Mouse (Mus musculus): ENCODE results near the gene Cacnb4.
A peak's percentile ranks its signal among the peaks of the same experiment; 100 is the strongest.

The Cacnb4 gene

DNA sequence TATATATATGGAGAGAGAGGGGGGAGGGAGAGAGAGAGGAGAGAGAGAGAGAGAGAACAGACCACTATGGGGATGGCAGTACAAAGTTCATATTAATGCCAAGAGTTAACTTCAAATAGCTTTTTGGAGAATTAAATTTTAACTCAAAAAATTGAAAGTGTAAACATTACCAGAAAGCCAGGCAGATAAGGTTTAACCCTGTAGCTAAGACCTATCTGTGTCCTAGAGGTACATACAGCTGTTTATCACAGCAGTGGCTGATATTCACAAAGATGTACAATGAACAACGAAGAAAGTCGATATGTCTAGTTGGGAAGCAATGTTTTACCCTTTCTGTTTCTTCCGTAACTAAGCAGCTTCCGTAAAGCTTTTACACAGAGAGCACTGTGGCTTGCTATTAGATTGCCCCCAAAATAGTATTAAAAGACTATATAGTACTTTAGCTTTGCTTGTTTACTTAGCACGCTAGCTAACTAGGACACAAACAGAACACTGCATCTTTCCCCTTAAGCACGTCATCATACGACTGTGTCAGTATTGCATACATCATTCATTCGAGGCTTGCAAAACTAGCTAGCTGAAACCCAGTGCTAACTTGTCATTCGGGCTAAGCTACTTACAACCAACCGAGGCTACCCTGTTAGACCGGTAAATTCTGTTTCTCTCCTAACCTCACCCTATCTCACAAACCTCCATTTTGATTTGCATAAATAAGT lies 72.5 kb downstream of the Cacnb4 start:
- DNase-seq (ENCODE audit: low spot score) = no peak

DNA sequence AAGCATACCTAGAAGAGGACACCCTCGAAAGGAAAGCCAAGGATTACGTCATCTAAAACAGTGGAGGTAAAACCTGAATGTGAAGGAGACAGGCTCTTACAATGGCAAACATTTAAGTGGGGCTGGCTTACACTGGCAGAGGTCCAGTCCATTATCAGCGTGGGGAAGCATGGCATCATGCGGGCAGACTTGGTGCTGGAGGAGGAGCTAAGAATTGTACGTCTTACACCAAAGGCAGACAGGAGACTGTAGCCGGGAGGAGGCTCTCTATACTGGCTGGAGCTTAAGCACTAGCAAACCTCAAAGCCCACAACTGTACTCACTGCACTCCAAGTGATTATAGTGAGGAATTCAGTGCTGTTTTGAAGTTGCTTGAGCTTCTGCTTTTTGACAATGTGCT lies 73.2 kb downstream of the Cacnb4 start:
- DNase-seq (ENCODE audit: low spot score) = no peak

DNA sequence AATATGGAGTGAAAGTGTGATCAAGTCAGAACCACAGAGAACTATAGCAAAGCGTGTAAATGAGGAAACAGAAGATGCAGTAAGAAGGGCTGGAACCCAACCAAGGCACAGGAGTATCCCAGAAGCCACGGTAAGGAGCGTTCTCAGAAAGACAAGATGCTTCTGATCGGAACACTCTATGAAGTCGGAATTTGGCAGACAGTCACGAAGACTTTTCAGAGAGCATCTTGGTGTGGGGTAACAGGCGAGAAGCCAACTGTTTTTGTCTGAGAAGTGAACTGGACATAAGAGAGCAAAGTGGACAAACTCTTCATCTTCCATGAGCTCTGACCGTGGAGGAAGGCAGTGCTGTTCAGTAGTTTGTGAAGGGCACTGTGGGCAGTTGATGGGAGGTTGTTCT lies 73.7 kb downstream of the Cacnb4 start:
- DNase-seq (ENCODE audit: low spot score) = no peak

DNA sequence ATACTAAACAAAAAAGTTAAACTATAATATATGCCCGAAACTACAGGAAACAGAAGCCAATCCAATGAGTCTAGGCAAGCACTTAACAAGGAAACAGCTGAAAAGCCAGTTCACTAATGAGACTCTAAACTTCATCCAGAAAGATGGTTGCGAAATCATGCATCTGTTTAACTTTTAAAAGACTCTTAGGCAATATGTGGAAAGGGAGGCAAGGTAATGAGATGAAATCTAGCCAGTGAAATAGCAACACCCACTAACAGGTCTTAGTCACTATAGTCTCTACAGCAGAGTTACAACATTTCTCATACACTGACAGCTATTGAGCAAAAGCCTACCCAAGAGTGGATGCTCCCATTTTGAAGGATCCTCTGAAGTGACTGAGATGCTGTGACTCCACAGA lies 74.4 kb downstream of the Cacnb4 start:
- DNase-seq (ENCODE audit: low spot score) = no peak

DNA sequence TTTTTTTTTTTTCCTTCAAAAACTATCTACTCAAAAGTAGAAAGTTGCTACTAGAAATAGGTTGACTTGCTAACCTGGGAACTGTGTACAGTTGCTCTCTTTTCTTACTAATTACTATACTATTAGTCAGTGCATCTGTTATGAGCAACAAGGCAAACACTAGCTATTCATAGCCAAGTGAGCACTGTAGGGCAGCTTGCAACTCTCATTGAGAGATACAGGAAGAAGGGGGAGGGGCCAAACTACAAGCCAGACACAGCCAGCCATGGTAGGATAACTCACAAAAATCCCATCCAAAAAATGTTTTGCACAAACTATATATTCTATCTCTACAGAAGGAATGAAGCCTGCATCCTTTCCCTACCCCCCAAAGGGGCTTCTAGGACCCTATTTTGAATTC lies 79.1 kb downstream of the Cacnb4 start:
- no peak for DNase-seq (ENCODE audit: low spot score)

DNA sequence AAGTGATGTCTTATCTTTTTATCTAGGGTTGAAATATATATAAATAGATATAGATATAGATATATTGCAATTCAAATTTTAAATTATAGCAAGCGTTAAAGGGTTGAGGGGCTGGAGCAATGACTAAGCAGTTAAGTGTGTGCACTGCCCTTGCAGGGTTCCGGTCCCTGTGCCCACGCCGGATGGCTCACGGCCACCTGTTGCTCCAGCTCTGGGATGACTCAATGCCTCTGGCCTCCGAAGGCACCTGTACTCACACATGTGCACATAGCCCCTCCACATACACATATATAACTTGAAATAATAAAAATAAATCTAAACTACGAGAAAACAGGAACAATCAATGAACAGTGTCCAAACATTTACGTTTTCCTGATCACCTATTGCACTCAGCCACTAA lies 82.8 kb downstream of the Cacnb4 start:
- DNase-seq (ENCODE audit: low spot score) = no peak

DNA sequence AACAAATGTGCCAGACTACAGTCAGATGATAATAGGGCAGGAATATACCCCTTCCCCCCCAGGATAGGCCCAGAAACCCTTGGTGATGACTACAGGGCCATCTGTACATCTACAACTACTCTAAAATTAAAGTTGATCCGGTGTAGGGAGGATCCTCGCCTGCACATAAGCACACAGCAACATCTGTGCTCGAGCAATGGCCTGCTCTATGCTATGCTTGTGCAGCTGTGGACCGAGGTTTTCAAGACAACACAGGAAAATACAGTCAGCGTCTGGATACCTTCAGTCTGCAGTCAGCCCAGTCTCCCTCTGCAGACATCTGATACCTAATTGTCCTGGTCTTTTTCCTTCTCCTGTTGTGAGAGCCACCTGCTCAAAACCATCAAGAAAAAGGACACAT lies 83.4 kb downstream of the Cacnb4 start:
- DNase-seq (ENCODE audit: low spot score) = no peak

DNA sequence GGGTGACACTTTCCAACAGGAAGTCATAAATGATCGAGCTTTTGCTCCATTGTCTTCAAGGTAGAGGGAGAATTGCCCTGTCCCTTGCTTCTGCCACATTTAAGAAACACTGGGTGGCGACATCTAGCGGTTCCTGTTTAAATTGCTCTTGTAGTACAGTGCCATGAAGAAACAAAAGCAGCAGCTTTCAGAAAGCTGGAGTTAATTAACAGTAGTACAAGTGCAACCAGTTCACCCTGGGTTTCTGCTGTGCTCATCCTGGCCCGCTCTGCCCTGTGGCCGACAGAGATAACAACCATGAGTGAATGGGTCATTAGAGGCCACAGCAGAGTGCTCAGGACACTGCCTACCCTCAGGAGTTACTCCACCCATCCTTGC lies 85.7 kb downstream of the Cacnb4 start:
- DNase-seq (ENCODE audit: low spot score) = peak; percentile 46

DNA sequence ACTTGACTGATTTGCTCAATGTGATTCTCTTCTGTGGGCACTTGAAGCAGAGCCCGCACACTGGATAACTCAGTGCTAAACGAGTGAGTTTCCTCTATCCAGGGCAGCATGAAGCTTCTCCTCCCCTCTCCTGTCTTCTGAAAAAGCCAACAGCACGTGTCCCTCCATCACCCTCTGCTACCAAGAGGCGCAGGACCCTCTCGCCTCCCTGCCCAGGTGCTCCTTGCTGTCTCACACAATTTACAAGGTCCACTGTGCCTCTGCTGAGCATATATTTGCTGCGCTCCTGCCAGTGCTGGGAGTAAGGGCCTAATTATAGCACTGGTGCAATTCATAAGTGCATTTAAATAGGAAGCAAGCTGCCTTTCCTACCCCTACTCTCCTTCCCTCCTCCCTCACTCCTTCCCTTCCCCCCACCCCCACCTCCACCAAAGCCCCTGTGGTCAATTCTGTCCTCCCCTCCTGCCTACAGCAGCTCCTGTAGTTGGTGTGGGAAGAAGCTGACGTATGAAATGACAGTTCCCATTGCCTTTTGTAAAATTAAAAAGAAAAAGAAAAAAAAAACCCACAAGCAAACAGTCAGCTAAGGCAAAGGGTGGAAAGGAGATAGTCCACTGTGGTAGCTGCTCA lies 86.2 kb downstream of the Cacnb4 start:
- DNase-seq (ENCODE audit: low spot score) = no peak

DNA sequence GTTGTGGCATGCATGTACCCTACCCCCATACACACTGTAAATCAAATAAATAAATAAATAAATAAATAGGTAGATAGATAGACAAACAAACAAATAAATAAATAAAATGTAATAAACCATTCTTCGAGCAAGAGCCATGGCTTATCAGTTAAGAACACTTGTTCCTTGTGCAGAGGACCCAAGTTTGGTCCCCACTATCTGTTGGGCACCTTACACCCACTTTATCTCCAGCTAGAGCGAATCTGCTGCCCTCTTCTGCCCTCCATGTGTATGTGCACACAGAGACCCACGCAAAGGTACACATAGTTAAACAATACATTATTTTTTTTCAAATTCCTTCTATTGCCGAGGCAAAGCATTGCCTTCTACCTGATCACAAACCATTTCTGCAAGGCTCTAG lies 87.1 kb downstream of the Cacnb4 start:
- DNase-seq (ENCODE audit: low spot score) = no peak

DNA sequence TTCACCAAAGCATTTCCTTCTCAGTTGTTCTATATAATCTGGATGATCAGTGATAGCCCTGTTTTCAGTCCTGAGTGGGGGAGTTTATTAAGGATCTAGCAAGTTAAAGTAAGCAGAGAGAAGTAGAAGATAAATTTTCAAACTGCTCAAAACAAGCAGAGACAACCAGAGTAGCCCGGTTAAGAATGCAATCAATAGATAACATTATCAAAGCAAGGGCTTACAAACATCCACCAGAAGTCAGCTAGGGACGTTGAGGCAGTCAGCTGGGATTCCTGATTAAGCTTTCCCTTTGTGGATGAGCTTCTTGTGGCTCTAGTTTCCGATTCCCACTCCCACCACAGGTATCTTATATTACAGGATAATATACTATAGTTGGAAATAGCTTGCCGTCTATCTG lies 91.2 kb downstream of the Cacnb4 start:
- no peak for DNase-seq (ENCODE audit: low spot score)

DNA sequence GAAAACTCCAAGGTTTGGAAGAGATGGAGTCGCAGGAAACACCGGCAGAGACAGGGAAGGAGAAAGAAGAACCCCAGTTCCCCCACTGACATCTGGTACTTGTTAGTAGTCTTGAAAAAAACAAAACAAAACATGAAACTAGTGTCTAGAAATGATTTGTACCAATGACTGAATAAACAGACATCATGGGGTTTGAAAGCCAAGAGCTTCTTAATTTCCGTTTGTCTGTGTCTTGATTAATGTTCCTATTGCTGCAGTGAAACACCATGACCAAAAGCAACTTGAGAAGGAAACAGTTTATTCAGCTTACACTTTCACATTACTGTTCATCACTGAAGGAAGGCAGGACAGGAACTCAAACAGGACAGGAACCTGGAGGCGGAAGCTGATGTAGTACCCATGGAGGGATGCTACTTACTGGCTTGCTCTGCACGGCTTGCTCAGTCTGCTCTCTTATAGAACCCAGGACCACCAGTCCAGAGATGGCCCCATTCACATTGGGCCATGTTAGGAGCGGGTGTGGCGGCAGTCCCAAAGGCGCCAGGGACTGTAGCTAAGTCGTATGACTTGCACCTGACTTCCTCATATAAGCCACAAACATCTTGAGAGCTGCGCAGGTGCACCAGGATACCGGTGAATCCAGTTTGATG lies 95.4 kb downstream of the Cacnb4 start:
- DNase-seq (ENCODE audit: low spot score) = no peak

DNA sequence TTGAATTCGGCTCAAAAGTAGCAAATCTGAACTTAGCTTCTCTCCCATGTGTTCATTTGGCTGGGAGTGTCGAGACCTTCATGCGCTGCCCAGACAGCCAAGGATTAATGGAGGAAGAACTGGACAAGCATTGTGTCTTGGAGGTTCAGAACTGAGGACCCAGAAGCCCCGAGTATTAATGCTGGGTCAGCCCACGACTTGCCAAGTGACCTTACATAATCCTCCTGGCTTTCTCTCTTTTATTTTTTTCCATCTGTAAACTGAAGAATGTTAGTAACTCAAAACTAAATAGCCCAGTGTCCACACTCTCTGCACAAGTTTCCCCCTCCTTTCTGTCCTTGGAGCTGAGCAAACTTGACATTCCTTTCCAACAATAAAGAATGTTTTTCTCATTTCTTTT lies 95.9 kb downstream of the Cacnb4 start:
- peak; percentile 8 for DNase-seq (ENCODE audit: low spot score)

DNA sequence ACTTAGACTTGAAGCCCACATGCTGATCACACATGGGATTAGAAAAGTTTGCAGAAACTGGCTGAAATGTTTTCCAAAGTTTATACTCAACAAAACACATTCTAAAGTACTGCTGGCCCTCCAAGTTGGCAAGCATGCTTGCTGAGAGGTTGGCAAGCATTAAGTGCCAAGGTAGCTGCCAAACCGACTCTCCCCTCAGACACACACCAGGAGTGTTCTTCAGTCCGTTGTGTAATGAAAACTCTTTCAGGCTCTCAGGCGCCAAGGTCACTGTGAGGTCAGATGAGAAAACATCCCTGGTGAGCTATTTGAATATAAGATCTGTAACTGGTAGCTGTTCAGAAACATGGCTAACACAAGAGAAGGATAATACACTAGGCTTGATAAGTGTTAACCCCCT lies 97.8 kb downstream of the Cacnb4 start:
- DNase-seq (ENCODE audit: low spot score) = peak; percentile 15

DNA sequence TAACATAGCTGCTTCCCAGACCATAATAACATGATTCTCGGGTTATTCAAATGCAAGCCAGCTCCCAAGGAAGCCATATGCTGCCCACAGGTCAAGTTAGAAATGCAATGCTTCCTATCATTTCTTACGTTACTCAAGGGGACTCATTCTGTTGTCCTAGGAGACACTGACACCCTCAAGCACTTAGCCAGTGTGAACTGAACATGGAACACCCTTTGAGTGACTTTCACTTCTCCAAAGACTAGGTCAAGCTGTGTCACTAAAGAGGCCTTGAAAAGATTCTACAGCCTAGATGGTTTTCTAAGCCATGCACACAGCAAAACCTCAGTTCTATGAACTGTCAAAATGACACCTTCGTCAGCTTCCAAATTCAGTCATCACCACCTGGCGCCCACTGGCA lies 98.9 kb downstream of the Cacnb4 start:
- DNase-seq (ENCODE audit: low spot score) = no peak

DNA sequence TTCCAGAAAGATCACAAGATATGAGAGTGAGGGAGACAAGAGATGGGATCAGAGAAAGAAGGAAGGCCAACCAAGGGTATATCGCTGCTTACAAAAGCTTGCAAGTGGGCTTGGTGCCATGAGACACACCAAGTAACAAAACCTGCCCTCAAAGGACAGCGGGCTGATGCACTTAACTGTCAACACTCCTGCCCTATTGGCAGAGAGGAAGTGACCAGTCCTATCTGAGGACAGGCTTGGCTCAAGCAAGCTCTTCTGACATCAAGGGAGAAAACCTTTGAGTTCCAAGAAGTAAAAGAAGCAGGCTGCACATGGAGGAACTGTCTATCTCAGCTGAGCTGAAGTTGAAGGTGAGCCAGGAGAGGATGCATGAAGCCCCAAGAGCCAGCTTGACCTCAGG lies 100.1 kb downstream of the Cacnb4 start:
- no peak for DNase-seq (ENCODE audit: low spot score)

DNA sequence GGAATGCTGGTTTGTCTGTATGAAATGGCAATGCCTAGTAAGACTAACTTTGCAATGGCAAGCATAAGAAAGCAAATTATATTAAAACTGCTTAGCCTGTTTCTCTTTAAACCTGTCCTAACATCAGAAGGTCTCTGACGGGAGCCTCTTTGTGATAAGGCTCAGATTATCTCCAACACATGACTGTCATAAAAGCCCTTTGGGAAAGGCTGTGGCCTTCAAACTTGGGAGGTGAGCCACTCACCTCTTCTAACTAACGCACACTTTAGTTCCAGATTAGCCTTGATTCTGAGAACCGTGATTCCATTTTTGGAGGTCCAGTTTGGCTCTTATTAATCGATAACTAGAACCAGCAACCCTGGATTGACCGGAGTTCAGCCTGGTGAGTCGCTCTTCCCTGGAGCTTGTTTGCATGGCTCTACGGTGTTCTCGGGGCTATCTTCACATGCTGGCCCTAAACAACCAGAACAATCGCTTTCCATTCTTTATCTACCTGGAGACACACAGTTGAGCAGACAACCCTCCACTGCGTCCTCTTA lies 100.9 kb downstream of the Cacnb4 start:
- DNase-seq (ENCODE audit: low spot score) = no peak

DNA sequence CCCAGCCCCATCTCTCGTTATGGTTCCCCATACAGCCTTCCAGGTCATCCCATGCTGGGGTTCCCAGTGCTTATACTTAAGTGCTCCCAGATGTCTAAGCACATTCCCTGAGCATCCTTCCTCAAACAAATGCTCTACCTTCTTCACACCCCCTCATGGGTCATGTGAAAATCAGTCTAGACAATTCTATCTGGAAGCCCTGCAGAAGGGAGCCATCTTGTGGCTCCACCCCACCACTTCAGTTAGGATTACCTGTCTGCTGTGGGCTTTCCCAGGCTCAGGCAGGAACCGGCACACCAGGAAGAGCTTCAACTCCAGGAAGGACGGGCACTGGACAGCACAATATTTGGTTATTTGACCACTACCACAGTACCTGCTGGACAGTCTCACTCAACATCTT lies 101.7 kb downstream of the Cacnb4 start:
- no peak for DNase-seq (ENCODE audit: low spot score)

DNA sequence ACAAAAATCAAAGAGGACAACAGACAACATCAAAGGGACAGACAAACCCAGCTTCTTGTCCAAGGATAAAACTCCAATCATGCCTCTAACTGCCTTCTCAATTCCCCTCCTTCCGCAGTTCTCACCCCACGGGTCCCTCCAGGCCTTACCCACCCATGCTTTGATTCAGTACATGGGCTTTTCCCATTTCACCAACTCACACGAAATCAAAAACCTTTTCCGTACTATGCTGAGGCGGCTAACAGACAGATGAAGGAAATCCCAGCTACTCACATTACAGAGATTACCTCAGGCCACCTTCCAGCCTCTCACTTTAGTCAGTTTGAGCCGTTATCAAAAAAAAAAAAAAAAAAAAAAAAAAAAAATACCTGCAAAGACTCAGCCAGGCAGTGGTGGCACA lies 104.4 kb downstream of the Cacnb4 start:
- no peak for DNase-seq (ENCODE audit: low spot score)

DNA sequence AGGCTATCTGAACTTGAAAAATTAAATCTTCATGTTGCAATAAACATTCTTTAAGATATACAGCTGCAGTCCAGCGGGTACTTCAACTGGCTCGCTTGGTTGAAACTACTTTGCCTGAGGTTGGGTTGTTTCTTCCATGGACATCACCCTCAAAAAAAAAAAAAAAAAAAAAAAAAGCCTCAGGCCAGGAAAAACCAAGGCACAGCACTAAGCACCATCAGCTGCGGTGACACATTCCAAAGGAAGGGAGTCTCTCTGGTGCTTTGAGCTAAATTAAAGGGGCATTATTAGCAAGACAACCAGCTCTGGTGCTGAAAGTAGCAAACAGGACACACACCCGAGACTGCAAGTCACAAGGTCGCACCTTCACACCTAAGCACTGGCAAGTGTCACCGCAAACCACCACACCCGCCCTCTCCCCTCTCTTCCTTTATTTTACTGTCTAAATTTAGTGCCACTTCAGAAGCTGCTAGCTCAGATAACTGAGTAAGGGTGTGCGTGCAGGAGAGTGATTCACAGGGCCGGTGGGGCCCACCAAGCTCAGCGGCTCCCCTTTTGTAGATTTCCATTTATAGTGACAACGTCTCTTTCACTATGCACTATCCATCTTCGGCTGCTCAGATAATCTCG lies 105.2 kb downstream of the Cacnb4 start:
- DNase-seq (ENCODE audit: low spot score) = no peak

DNA sequence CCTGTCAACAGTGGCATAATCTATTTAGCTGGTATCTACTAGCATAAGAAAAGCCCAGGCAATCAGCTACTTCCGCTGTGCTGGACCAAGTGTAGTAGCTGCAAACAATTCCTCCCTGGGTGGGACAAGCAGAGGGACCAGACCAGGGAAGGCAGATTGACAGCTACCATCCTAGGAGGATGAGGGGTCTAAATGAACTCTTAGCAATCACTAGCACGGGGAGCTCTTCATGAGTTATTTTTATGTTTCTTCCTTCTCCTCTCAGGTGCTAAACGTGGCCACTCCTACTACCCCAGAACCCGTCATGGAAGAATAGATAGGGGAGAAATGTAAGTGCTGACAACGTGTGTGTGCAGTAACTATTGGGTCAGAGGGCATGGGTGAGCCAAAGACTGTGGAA lies 105.8 kb downstream of the Cacnb4 start:
- DNase-seq (ENCODE audit: low spot score) = no peak

DNA sequence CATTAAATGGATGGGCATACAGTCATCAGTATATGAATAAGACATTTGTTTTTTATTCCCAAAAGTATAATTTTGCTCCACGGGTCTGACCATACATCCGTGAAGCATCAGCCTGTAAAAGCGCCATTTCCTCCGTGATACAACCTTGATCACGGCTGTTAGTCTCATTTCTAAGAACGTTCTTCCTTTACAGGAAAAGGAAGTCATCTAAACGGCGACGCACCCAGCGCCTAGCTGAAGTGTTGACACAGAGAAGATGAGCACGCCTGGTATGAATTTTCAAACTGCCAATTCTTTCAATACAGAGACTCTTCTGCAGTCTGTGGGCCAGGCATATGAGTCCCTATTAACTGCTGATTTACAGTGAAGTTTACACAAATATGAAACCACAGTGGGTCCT lies 106.5 kb downstream of the Cacnb4 start:
- DNase-seq (ENCODE audit: low spot score) = no peak

DNA sequence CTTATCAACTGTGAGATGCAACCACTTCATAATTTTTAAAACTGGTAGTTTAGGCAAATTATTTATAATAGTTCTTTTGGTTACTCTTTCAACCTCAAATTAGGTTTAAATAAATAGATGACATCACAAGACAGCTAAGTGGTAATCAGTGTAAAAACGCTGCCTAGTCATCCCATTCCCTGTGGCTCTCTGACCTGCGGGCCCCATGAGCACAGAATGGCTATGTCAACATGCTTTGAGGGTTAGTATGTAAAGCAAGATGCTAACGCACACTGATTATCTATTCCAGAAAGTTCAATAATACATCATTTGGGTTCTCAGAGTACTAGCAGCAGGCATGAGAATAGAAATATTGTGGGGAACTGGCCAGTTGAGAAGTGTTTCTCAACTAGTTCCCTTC lies 108.5 kb downstream of the Cacnb4 start:
- no peak for DNase-seq (ENCODE audit: low spot score)

Measured in testis, postnatal 14 days (tissue).